Mouse (Mus musculus) Muller cell, postnatal 12 days (primary cell): ENCODE measurements around the gene Dsn1.

ENCODE experiments used
- DNase-seq: peaks from one replicate; pipeline ENCODE4 v3.0.0-alpha.2; 2015; ENCODE audit errors: inconsistent ontology term

The Dsn1 gene

GRCm38 (mm10) chr2:157006511-157007233, at the start of gene Dsn1:
Gene Dsn1, minus strand, starts transcription at chr2:157007154.
- peak; percentile 88 for DNase-seq

GRCm38 (mm10) chr2:157055721-157056120, 48.8 kb upstream of the Dsn1 start:
- DNase-seq, result no peak

DNA sequence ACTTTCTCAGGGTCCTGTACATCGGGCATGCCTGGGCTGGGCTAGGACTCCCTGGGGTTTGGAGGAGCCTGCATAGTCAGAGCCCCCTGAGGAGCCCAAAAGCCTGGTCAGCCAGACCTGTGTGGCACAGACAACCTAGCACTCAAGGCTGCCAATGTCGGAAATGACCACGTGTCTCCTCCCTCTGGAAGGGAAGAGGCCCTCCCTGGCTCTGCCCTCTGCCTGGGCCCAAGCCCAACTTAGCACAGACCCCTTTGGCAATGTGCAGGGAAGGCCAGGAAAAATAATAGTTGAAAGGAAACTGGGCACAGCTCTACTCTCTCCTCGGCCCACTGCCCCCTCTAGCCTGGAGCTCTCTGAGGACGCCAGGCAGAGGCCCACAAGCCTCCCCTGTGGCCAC, 47.9 kb upstream of the Dsn1 start:
- peak; percentile 70 for DNase-seq

DNA sequence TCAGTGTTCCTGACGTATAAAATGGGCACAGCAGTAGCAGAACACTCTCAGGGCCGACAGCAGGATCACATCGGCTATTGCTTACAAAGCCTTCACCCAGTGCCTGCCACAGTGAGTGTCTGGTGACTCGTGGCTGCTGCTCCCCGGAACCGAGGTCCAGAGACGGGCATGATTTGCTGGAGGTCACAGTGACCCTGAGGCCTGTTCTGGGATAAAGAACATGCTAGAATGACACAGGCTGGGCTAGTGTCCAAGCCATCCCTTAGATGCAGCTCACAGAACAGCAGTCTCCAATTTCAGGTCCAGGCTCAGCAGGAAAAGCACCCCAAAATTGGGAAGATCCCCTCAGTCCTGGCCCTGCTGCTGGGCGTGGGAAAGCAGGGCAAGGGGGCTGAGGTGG, 47.3 kb upstream of the Dsn1 start:
- no peak for DNase-seq

DNA sequence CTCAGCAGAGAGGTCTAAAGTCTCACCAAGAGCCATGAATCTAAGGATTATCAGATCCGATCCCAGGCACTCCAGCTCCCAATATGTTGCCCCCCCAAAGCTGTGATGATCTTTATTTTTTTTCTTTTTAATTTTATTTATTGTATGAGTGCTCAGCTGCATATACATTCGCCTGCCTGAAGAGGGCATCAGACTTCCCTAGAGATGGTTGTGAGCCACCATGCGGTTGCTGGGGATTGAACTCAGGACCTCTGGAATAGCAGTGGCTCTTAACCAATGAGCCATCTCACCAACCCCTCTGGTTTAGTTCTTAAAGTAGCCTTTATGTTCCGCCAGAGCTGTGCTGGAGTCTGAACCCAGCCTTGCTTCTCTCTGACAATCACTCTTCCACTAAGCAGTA, 46.8 kb upstream of the Dsn1 start:
- DNase-seq, result no peak

- no peak for DNase-seq
Observed at GRCm38 (mm10) chr2:157053124-157053523, 46.2 kb upstream of the Dsn1 start.

GRCm38 (mm10) chr2:157052448-157052847, 45.5 kb upstream of the Dsn1 start:
- no peak for DNase-seq

DNA sequence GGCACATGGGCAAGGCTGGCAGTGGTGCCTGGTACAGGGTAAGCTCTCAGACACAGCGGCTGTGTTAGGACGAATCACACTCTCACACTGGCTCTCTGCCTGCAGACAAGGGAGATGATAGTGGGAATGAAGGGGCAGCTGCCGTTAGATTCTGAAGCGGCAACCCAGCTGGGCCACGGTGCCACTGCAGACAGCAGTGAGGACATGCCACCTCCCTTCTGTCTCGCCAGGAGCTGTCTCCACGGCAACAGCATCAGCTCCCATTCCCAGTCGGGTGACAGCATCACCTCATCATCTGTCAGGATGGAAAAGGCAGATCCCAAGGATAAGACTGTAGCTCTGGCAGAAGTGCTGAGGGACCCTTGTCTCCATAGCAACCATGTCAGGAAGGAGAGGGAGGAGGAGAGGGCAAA, 42.9 kb upstream of the Dsn1 start:
- no peak for DNase-seq

GRCm38 (mm10) chr2:157048395-157049181, 41.6 kb upstream of the Dsn1 start:
- DNase-seq, result no peak

- no peak for DNase-seq
Observed at GRCm38 (mm10) chr2:157046956-157047355, 40.0 kb upstream of the Dsn1 start.

- DNase-seq, result no peak
Observed at GRCm38 (mm10) chr2:157045932-157046331, 39.0 kb upstream of the Dsn1 start.

- no peak for DNase-seq
Observed at GRCm38 (mm10) chr2:157043987-157044386, 37.0 kb upstream of the Dsn1 start.

GRCm38 (mm10) chr2:157043556-157043955, 36.6 kb upstream of the Dsn1 start:
- DNase-seq, result peak; percentile 39

GRCm38 (mm10) chr2:157041421-157041820, 34.5 kb upstream of the Dsn1 start:
- no peak for DNase-seq

GRCm38 (mm10) chr2:157040649-157041046, 33.7 kb upstream of the Dsn1 start:
- DNase-seq, result no peak

DNA sequence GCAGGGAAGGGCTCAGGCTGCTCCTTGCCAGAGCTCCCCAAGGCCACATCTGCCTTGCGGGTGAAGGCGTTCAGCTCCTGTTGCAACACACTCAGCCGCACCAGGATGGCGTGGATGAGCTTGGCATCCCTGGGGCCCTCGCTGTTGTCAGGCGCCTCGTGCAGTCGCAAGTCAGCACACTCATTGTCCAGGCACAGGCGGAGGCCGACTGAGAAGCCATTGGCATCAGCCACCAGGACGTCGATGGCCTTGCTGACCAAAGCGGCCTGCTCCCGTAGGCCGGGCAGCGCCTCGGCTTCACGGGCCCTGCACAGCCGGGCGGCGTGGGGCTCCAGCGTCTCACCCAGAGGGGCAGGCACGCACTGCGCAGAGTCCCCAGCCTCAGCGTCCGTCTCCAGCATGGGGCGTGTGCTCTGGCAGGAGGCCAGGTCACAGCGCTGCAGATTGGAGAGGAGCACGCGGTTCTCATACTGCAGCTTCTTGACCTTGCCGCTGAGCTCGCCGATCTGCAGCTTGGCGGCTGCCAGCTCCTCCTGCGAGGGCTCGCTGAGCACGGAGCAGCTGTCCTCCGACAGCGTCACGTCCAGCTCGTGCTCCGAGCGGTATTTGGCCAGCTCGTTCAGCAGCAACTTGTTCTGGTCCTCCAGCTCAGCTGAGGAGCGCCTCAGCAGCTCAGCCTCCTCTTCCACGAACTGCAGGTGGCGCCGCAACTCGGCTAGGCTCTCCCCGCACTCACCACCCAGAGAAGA, 33.1 kb upstream of the Dsn1 start:
- DNase-seq, result no peak

DNA sequence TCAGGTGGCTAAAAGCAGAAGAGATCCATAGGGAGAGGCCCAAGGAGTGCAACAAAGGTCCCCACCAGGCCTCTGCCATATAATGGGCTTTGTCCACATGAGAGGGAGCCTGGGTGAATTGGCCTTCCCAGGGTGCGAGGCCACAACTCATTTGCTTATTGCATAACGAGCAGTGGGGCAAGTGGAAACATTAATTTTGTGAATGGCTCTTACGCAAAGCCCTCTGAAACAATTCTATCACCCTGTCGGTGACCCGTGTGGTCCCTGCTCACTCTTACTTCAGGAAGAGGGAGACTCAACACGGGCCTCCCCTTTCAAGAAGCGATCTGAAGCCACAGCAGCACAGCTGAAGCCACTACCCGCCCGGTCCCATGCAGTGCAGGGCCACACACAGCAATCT, 30.3 kb upstream of the Dsn1 start:
- no peak for DNase-seq

DNA sequence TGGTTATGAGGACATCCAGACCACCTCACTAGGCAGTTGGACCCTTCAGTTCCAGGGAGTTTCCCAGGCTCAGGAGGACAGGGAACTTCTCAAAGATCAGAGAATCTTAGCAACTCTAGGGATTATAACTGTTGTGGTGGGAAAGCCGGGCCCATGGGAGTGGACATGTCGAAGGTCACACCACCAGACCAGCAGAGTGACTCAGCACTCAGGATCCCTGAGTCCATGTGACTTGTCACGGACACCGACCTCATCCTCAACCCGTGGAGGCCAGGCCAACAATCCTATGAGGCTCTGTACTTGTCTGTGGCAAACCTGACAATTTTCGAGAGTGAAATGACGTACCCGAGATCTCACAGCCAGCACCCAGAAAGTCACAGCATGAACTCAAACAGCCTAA, 29.4 kb upstream of the Dsn1 start:
- DNase-seq, result peak; percentile 53

GRCm38 (mm10) chr2:157035371-157035770, 28.4 kb upstream of the Dsn1 start:
- DNase-seq, result no peak

DNA sequence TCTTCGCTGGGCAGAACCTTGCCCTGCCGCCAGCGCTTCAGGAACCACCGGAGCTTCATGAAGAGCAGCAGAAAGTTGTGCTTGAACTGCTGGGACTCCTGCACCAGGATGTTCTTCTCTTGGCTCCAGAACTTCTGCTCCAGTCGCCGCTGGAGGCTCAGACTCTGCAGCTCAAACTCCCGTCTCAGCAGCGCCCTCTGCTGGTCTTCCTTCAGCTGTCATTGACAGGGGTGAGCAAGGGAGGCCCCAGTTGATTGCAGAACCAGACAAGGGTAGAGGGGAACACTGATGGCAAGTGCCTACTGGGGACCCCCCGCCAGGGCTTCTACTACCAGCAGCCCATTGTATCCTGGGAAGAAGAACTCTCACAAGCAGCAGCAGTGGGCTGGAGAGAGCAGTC, 23.9 kb upstream of the Dsn1 start:
- peak; percentile 55 for DNase-seq

DNA sequence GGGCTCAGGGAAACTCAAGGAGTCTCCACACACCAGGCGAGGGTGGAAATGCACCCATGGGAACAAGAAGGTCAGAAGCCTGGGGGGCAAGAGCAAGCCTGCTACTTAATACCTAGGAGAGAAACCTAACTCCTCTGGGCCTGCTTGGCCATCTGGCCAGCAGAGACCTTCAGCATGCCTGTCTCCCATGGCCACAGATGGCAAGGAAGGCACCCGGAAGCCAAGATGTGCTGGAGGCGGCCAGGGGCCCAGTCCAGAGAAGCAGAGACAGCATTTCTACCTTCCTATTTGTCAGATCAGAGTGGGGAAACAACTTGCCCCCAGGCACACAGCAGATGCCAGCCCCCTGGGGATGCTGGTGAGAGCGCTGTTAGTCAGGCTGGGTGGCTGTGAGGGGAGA, 21.3 kb upstream of the Dsn1 start:
- DNase-seq, result no peak
